Mouse (Mus musculus) lung, postnatal 25 days (tissue): ENCODE data around the gene Capns1.
"Not testable (repeated sequence)": the region's sequence is repeated elsewhere in the genome, so short reads cannot be mapped to it uniquely, and the experiment has no call there.

Experiments used
- DNase-seq: peaks from one replicate; pipeline ENCODE4 v3.0.0; 2022; ENCODE audit warnings: low spot score

Capns1 gene

DNA sequence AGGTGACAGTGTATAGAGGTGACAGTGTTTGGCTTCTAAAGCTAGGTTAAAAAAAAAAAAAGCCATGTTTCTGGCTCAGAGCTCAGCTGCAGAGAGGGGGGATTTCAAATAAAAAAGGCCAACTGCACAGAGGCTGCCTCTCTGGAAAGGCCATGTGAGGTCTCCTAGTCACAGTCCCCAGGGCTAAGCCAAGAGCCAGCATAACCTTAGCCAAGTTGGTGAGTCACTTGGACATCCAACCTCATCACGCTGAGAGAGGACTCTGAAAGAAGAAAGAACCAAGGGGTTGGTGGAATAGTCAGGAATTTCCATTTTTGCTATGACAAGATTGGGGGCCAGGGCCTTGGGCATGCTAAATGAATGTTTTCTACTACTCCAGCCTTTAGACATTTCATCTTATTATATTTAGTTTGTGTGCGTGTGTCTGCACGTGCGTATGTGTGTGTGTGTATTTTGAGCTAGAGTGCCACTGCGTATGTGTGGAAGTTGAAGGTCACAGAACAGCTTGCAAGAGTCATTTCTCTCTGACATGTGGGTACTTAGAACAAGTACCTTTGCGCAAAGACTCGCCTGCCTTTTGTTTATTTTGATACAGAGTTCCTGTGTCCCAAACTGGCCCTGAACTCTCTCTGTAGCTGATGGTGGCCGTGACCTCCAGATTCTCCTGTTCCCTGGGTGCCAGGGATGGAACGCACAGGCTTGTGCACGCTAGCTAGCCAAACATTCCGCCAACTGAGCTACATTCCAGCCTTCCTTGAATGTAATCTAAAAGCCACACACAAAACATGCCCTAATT is 4.5 kb upstream of the Capns1 start:
- peak; percentile 38 for DNase-seq

- not testable (repeated sequence) for DNase-seq
Observed at GRCm38 (mm10) chr7:30200661-30201060, 2.0 kb upstream of the Capns1 start.

- DNase-seq = no peak
Observed at GRCm38 (mm10) chr7:30200200-30200599, 1.6 kb upstream of the Capns1 start.

DNA sequence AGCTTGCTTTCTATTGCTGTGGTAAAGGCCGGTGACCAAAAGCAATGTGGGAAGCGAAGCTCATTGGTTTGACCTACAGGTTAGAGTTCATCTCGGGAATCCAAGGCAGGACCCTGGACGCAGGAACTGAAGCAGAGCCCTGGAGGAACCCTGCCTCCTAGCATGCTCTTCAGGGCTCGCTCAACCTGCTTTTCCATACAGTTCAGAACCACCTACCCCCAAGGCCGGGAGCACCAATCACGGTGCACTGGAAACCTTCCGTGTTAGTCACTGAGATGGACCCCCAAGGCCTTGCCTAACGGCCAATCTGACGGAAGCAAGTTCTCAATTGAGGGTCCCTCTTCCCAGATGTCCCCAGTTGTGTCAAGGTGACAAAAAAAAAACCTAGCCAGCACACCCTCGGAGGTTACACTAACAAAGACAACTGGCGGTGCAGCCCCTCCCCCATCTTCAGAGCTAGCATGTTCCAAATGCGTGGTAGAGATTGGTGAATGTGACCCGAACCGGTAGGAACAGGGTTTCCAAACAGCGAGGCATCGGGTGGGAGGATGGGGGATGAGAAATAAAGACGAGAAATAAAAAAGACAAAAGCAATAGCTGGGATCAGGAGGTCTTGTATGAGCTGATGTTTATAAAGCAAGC is 1.0 kb upstream of the Capns1 start:
- DNase-seq = no peak

- no peak for DNase-seq
Observed at GRCm38 (mm10) chr7:30197592-30198129, 950 bp downstream of the Capns1 start.

DNA sequence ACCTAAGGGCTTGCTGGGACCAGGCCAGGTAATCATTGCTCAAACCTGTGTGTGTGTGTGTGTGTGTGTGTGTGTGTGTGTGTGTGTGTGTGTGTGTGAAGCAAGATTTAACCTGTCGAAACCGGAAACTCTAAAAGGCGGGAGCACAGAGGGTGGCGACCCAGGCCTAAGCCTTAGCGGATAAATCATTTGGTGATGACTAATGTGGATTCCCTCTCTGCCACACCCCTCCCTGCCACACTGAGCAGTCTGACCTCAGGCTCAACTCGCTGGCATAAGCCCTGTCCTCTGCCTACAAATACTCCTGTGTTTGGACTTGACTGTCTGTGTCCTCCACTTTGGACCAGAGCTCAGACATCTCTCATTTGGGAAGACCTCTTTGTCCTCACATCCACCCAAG is 2.4 kb downstream of the Capns1 start:
- DNase-seq = no peak

DNA sequence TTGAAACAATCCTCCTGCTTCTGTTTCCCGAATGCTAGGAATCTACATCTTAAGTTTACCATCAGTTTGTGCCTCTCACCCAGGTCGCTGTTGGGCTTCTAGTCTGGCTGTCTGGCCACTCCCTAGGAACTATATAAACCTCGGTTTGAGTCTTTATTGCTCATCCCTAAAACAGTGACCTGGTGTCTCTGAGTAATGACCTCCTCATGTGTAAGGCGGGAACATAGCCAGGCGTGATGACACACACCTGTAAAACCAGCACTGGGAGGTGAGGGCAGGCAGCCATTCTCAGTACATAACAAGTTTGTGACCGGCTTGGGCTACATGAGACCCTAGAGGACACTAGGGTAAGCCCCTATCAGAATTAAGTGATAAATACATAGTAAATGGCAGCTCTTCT is 3.1 kb downstream of the Capns1 start:
- DNase-seq = no peak

DNA sequence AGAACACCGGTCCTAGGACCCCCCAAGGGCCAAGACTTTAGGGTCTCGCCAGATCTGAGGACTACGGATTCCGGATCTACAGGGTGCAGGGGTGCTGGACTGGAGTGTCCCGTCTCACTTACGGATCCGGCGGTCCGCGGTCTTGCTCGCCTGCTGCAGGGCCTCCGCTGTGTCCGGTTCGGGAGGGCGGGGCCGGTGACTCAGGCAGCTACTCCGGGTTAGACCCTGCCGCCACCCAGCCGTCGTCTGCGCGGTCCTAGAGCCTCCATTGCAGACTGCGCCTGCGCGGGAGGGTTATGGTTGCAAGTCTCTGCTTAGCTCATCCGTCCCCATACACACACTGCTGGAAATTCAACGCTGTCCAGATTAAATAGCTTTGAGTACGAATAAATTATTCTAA is 3.7 kb downstream of the Capns1 start:
- peak; percentile 96 for DNase-seq

DNA sequence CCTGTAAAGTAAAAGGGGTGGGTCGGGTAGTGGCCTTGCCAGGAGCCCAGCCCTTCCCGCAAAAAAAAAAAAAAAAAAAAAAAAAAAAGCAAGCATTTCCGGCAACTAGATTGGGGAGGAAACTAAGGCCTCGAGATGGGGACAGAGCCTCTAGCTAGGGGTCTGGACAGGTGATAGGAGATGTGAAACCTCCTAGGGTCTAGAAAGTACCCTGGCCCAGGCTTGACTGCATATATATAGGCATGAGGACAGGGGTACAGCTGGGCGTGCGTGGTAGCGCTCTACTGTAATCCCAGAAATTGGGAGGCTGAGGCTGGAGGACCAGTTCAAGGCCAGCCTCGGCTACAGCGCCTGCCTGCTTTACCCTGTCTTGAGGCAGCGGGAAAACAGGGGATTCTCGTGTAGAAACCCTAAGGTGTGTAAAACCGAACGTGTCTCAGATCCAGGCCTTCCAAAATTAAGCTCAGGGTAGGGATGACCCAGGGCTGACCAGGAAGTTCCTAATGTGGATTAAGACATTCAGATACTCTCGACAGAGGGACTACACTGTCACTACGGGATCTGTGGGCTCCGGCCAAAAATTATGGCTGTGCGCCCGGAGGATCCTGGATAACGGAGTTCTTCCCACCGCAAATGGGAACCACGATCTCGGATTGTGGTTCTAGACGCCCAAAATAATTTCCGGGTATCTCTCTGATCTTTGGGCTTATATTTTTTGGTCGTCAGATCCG is 4.3 kb downstream of the Capns1 start:
- DNase-seq = no peak

DNA sequence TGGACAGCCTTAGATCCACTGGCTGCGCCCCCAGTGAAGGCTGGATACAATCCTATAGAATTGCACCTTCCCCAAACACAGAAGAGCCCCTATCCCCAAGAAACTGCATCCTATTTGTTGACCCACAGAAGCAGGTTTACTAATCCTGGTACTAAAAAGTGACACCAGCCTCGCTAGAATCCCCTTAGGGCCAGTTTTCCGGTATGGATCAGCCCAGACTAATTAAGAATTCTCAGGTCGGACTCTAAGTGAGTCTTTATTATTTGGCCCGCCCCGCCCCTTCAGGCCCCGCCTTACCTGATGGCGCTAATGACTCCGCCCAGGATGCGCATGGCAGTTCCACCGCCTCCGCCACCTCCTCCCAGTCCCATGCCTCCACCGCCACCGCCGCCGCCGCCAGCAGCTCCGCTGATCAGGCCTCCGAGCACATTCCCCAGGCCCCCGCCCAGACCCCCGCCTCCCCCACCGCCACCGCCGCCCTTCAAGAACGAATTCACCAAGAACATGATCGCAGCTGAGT is 5.0 kb downstream of the Capns1 start:
- peak; percentile 85 for DNase-seq

DNA sequence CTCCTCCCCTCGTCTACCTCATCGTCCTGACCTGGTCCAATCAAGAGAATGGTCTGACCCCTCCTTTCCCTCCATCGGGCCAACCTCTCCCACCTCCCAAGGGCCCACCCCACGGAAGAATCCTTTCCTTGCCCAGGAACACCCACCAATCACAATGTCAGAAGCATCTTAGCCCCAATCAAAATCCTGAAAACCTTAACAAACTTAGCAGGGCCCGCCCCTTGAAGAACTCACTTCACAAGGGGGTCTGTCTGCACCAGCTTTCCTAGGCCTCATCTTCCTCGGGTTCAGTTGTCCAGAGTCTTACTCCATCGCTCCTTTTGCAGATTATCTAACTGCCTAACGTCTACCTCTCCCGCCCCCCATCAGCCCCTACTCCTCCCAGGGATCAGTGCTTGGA is 5.6 kb downstream of the Capns1 start:
- no peak for DNase-seq

DNA sequence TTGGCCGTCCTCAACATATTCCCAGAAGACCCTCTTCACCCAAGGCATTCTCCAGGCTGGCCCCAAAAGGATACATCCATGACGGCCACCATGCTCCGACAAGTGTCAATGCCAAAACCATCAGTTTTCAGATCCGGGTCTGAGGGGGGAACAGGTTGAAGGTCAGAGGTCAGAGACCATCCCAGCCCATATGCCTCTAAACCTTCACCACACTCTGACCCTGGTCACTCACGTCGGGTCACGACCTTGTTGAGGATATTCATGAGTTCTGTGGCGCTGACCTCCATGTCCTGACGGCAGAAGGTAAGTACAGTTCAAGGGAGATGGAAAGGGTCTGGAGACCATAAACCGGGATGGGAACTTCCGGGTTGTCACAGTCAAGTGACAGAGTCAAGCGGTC is 6.5 kb downstream of the Capns1 start:
- no peak for DNase-seq

DNA sequence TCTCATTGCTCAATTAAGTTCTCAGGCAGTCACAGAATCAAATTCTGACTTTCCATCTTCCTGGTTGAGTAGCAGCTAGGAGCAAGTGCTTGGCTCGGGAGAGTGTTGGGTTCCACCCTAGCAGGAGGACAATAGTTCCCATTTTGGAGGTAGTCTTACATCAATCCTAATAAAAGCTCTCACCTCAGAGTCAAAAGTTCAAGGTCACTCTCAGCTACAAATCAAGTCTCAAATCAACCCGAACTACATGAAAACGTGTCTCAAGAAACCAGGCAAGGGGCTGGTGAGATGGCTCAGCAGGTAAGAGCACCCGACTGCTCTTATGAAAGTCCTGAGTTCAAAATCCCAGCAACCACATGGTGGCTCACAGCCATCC is 9.5 kb downstream of the Capns1 start:
- no peak for DNase-seq

- no peak for DNase-seq
Observed at GRCm38 (mm10) chr7:30188344-30189115, 10.1 kb downstream of the Capns1 start.

DNA sequence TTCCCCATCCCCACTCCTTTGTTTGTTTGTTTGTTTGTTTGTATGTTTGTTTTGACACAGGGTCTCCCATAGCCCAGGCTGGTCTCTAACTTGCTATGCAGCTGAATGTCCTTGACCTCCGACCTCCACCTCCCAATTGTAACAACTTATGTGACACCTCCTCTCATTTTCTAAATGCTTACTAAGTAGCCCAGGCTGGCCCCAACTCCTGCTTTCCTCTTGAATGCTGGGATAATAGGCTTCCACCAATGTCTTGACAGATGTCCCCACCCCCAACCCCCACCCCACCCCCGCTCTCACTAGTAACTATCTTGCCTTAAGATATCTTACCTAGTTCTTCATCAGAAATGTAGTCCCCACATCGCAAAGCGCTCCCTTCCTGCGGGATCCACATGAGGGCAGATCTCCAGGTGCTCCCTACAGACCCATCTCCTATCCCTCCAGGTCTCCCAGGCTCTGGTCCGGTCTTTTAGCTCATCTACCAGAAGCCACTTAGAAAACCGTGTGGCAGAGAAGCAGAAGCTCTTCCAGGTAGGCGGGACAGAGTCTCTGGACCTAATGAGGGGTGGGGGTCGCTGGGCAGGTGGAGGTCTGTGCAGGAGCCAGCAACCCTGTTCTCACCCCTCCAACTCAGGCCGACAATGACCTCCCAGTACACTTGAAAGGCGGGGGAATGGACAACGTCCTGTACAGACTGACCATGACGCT is 13.8 kb downstream of the Capns1 start:
- DNase-seq = no peak

DNA sequence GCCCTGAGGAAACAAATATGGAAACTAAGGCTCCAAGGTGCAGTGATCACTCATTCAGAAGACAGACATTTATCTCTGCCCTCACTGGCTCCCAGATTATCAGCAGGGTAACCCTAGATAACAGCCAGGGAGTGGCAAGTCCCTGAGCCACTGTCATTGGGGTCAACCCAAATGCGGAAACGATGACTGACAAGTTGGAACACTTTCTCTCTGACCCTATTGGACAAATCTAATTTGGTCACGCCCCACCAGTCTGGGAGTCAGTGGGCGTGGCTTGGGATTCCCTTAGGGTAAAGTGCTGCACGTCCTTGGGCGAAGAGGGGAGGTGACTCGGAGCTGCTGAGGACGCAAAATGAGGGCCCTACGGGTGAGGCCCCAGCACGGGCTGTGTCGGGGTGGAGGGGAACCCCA is 14.7 kb downstream of the Capns1 start, which contains the start of gene Cox7a1:
Gene Cox7a1, plus strand, starts transcription at position 266 of the 411 bp plus-strand sequence.
- DNase-seq = peak; percentile 96

DNA sequence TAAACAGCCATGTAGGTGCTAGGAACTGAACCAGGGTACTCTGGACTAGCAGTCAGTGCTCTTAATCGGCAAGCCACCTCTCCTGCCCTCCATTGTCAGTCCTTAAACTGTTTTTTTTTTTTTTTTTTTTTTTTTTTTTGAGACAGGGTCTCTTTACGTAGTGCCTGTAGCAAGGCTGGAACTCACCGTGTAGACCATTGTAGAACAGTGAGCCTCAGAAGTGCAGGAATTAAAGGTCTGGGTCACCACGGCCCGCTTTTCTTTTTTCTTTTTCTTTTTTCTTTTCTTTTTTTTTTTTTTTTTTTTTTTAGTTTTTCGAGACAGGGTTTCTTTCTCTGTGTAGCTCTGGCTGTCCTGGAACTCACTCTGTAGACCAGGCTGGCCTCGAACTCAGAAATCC is 15.4 kb downstream of the Capns1 start:
- DNase-seq = not testable (repeated sequence)

- not testable (repeated sequence) for DNase-seq
Observed at GRCm38 (mm10) chr7:30181929-30182328, 16.7 kb downstream of the Capns1 start.

DNA sequence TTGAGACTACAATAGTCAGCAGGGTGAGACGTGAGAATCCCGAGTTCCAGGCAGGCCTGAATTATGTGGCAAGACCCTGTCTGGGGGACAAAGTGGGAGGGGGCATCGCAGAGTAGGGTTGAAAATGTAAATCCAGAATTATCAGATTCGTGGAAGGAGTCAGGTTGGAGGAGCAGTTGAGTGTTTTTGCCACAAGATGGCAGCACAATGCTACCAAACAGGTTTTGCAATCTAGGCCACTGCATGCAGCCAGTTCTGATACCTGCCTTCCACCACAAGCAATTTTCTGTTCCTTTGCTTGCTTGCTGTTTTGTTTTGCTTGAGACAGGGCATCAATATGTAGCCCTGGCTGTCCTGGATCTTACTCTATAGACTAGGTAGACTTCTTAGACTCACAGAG is 17.3 kb downstream of the Capns1 start:
- peak; percentile 79 for DNase-seq

DNA sequence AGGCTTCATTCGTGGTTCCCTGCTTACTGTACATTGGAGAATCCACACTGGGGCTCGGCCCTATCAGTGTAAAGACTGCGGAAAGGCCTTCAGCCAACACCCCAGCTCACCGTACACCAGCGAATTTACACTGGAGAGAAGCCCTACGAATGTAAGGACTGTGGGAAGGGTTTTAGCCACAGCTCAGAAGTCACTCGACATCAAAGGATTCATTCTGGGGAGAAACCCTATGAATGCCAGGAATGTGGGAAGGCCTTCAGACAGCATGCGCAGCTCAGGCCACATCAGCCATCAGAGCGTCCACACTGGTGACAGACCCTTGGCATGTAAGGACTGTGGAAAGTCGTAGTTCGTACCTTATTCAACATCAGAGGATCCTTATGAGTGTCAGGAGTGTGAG is 20.4 kb downstream of the Capns1 start:
- DNase-seq = no peak

GRCm38 (mm10) chr7:30176474-30176873 is 22.1 kb downstream of the Capns1 start:
- DNase-seq = no peak
